Mouse (Mus musculus) retina, postnatal 1 day (tissue): ENCODE results near the gene Tcstv1.
"Not testable (repeated sequence)": the region's sequence is repeated elsewhere in the genome, so short reads cannot be mapped to it uniquely, and the experiment has no call there.

Experiments used
- DNase-seq: peaks from one replicate; pipeline ENCODE4 v3.0.0-alpha.2; 2012

Gene Tcstv1

GRCm38 (mm10) chr13:119894685-119895084 is at the start of gene Tcstv1:
Tcstv1 (minus strand) TSS chr13:119894785.
- DNase-seq = not testable (repeated sequence)

- not testable (repeated sequence) for DNase-seq
These were observed 34.6 kb upstream of the Tcstv1 start, which contains the start of gene Gm21761 for GRCm38 (mm10) chr13:119929172-119929571. Gm21761 (minus strand) TSS chr13:119929272.

- DNase-seq = not testable (repeated sequence)
These were observed 30.2 kb upstream of the Tcstv1 start for GRCm38 (mm10) chr13:119924597-119925340.

GRCm38 (mm10) chr13:119916966-119917722 is 22.6 kb upstream of the Tcstv1 start:
- DNase-seq = not testable (repeated sequence)

- DNase-seq = not testable (repeated sequence)
These were observed 21.9 kb upstream of the Tcstv1 start for GRCm38 (mm10) chr13:119916449-119916848.

GRCm38 (mm10) chr13:119898549-119898948 is 4.0 kb upstream of the Tcstv1 start:
- not testable (repeated sequence) for DNase-seq

GRCm38 (mm10) chr13:119886896-119887295 is 7.7 kb downstream of the Tcstv1 start:
- not testable (repeated sequence) for DNase-seq

- DNase-seq = not testable (repeated sequence)
These were observed 30.1 kb downstream of the Tcstv1 start for GRCm38 (mm10) chr13:119864395-119864999.

- not testable (repeated sequence) for DNase-seq
These were observed 32.2 kb downstream of the Tcstv1 start for GRCm38 (mm10) chr13:119862399-119862798.
